Mouse (Mus musculus): ENCODE measurements around the gene Bri3.
"Not testable (repeated sequence)": the region's sequence is repeated elsewhere in the genome, so short reads cannot be mapped to it uniquely, and the experiment has no call there.

Bri3 gene

GRCm38 (mm10) chr5:144289769-144290440, 45.7 kb downstream of the Bri3 start:
- in situ Hi-C loops (cut with MboI) = no loop called here

DNA sequence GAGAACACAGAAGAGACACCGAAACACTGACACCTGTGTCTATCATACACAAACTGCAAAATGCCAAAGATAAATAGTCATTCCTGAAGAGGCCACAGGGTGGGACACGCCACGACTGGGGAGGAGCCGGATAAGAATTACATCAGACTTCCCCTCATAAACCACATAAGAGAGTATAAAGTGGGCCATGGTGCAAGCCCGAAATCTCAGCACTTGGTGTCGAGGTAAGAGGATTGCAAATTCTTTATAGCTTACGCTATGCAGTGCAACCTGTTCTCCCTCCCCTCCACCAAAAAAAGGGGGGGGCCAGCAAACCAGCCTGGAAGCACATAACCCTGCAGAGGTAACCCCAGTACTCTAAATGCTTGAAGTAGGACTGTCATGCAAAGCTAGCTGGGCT, 50.7 kb downstream of the Bri3 start:
- in situ Hi-C loops (cut with MboI) = no loop called here

GRCm38 (mm10) chr5:144295357-144295756, 51.1 kb downstream of the Bri3 start:
- in situ Hi-C loops (cut with MboI) = no loop called here

DNA sequence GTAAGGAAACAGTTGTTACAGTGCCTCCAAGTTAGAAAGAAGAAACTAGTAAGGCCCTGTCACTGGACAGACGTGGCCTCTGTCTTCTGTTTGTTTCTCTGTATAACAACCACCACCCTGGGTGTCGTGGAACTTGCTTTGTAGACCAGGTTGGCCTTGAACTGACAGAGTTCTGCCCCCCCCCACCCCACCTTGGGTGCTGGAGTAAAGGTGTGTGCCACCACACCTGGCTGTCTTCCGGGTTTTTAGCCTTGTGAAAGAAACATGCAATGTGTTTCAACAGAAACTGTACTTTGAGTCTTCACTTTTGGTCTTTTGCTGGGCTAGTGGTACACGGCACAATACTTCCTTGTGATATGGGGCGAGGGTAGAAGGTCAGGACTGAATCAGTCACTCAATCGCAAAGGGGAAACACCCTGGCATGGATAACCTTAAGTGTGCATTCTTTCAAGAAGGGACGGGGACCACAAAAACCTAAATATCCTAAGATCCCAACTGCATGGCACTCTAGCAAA, 51.9 kb downstream of the Bri3 start:
- in situ Hi-C loops (cut with MboI) = no loop called here

- in situ Hi-C loops (cut with MboI) = no loop called here
Measured at GRCm38 (mm10) chr5:144303071-144303470, 58.8 kb downstream of the Bri3 start.

DNA sequence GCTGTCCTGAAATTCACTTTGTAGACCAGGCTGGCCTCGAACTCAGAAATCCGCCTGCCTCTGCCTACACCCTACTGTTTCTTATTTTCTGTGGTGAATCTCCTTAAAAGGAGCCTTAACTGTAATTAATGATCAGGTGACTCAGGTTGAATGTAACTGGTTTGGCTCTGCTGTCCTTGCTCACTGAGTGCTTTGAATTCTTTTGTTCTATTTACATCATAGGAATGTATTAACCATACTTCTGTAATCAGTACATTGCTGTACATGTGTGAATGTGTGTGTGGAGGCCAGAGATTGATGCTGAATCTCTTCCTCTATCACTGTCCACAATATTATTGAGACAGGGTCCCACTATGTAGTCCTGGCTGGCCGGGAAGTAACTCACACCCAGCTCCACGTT, 64.7 kb downstream of the Bri3 start:
- in situ Hi-C loops (cut with MboI) = no loop called here

DNA sequence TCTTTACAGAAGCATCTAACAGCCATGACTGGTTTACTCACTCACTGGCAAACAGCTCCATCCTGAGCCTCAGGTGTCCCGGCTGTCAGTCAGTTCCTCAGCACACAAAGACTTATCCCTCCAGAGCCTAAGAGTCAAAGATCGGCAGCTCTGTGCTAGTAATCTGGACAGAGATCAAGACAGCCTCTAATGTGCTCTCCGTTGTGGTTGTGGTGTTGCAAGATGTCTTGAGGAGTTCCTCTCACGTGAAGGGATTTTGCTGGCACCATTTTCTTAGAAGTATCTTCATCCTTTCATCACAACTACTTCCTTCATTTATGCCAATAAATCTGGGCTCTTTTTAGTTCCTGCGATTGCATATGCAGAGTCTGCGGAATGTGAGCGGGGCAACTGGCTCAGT, 67.9 kb downstream of the Bri3 start:
- in situ Hi-C loops (cut with MboI) = no loop called here

GRCm38 (mm10) chr5:144313335-144313734, 69.1 kb downstream of the Bri3 start:
- in situ Hi-C loops (cut with MboI) = no loop called here

DNA sequence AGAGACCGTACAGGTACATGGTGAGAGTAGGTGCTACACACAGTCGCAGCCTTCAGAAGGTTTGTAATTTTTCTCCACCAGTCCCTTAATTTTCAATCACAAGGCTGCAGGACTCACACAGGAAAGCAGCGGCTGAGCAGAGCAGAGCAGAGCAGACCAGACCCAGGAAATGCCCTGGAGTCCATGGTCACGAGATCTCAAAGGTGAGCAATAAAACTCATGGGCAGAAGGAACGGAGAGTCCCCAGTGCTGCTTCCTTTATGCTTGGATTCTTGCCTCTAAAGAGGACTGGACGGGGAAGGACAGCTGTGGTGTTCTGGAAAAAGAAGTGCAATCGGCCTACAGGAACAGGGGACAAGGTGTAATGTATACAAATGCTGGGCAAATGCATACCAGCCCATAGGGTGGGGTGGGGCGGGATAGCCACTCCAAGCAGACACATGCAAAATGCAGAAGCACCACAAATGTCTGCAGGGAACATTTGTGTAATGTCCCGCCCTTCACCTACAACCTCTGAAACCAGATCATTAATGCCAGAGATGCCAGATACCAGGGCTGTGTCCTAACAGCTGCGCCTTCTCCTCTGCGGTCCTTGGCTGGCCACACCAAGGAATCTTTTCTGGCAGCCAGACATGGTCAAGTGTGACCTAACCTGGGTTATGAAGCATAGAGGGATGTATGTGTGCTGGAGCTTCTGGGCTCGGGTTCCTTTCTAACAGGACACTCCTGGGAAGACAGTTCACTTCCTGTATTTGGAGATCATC, 70.7 kb downstream of the Bri3 start:
- in situ Hi-C loops (cut with MboI) = no loop called here

- in situ Hi-C loops (cut with MboI) = no loop called here
Measured at GRCm38 (mm10) chr5:144316442-144316841, 72.2 kb downstream of the Bri3 start.

DNA sequence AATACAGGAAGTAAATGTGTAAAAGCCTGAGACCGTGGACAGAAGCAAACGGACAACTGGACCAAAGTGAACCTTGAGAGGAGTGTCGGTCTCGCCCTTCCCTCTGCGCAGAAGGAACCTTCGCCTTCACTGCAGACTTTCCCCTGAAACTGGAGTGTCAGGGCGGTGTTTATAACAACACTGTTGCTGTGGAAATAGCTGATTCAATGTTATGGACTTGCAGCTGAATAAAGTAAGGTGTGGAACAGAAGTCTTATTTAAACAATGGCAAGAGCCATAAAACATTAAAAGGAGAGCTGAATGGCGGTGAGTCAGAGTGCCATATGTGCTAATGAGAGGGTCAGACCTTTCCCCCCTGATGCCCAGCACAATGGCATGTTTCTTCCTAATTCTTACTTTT, 73.2 kb downstream of the Bri3 start:
- in situ Hi-C loops (cut with MboI) = no loop called here

GRCm38 (mm10) chr5:144318286-144318685, 74.0 kb downstream of the Bri3 start:
- in situ Hi-C loops (cut with MboI) = no loop called here

DNA sequence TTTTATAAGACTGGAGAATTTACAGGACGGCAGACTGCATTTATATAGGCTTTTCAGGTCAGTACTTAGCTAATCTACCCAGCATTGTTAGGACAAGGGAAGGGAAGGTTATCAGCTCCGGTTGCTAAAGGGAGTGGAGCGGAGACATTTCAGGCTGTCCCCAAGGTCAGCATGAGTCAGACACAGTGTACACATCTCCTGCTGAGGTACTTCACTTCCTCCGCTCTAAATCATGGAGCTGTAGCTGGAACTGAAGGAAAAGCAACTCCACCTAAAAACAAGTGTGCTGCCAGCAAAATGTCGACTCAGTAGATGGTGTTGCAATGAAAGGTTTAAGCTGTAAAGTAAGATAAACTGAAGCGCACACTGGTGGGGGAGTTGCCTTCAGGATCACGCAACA, 77.4 kb downstream of the Bri3 start:
- in situ Hi-C loops (cut with MboI) = no loop called here

- in situ Hi-C loops (cut with MboI) = no loop called here
Measured at GRCm38 (mm10) chr5:144322717-144323116, 78.5 kb downstream of the Bri3 start.

DNA sequence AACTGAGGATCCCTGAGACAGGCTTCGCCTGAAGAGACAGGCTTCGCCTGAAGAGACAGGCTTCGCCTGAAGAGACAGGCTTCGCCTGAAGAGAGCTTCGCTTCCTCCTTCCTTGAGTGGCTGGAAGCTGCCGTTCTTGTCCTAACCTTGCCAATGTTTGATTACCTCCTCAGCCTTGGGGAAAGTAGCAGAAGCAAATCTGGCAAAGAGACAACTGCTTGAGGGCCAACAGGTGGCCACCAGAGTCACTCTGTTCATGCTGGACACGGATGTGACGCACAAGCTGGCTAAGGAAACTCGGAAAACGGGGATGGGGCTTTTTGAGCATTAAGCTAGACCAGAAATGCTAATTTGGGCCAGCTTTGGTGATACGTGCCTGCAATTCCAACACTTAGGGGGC, 89.8 kb downstream of the Bri3 start:
- in situ Hi-C loops (cut with MboI) = no loop called here

DNA sequence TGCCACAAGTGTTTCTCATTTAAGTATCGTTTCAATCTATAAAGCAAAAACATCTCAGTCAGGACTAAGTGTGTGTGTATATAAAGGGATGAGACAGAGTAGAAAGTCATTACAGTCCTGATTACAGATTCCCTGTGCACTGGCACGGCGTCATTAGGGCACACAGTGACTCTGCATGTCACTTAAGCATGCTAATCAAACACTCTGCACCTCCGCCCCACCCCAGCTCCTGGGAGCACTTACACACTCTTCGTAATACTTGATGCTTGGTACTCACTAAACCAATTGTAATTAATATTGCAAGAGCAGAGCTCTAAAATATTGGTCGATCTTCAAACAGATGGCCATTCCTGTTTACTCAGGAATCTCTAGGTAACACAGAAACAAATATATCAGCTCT, 91.1 kb downstream of the Bri3 start:
- in situ Hi-C loops (cut with MboI) = not testable (repeated sequence)

GRCm38 (mm10) chr5:144338787-144339186, 94.5 kb downstream of the Bri3 start:
- in situ Hi-C loops (cut with MboI) = no loop called here

- in situ Hi-C loops (cut with MboI) = no loop called here
Measured at GRCm38 (mm10) chr5:144341085-144341484, 96.8 kb downstream of the Bri3 start.

DNA sequence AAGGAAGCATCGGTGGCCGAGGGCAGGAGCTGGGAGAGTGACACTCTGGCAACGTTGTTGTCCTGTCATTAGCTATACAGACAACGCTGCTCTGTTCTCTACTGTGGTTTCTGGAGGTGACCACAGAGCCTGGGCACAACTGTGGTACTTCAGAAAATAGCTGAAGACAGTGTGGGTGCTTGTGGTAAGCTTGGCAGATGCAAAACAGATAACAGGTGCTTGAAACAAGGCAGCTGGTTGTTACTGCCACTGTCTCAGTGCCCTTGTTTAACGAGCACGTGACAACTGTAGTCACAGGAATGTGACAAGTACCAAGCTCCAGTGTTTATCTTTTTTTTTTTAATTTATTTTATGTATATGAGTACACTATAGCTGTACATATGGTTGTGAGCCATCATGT, 100.4 kb downstream of the Bri3 start:
- in situ Hi-C loops (cut with MboI) = no loop called here

- in situ Hi-C loops (cut with MboI) = no loop called here
Measured at GRCm38 (mm10) chr5:144351185-144351584, 106.9 kb downstream of the Bri3 start.

GRCm38 (mm10) chr5:144352250-144353047, 108.2 kb downstream of the Bri3 start:
- in situ Hi-C loops (cut with MboI) = no loop called here

- in situ Hi-C loops (cut with MboI) = no loop called here
Measured at GRCm38 (mm10) chr5:144356776-144357455, 112.7 kb downstream of the Bri3 start.
